Mouse (Mus musculus) myocyte (in vitro differentiated cells): Measurements from ENCODE around the gene Ptpn9. TPM values are rescaled to one million over a fixed set of nuclear protein-coding genes. Genes with fewer than 3 reads are reported as not detected.

Experiments
- H3K27me3 ChIP-seq: one replicate; pipeline ENCODE4 v1.6.1; 2011; ENCODE audit not compliant: control insufficient read depth, insufficient read depth, insufficient read length
- H3K36me3 ChIP-seq: one replicate; pipeline ENCODE4 v1.6.1; 2011; ENCODE audit not compliant: control insufficient read depth, insufficient read depth
- H3K4me2 ChIP-seq: one replicate; pipeline ENCODE4 v1.6.1; 2011; ENCODE audit warnings: low read depth, control low read depth
- H3K4me3 ChIP-seq: one replicate; pipeline ENCODE4 v1.5.1; 2011; ENCODE audit warnings: mild to moderate bottlenecking, control low read depth, moderate library complexity
- H3K79me2 ChIP-seq: one replicate; pipeline ENCODE4 v1.6.1; 2011; ENCODE audit not compliant: control insufficient read depth, insufficient read depth
- H3ac ChIP-seq: one replicate; pipeline ENCODE4 v1.6.1; 2011; ENCODE audit not compliant: control insufficient read depth, insufficient read length
- CEBPB ChIP-seq: IDR thresholded peaks from 2 replicates; pipeline ENCODE4 v1.6.1; 2011; ENCODE audit warnings: mild to moderate bottlenecking, moderate library complexity; ENCODE audit not compliant: poor library complexity, insufficient read depth, severe bottlenecking
- E2F4 ChIP-seq: IDR thresholded peaks from one replicate; pipeline ENCODE4 v1.6.1; 2011; ENCODE audit warnings: mild to moderate bottlenecking, control low read depth, moderate library complexity; ENCODE audit not compliant: insufficient read depth
- MAX ChIP-seq: IDR thresholded peaks from one replicate; pipeline ENCODE4 v1.6.1; 2011; ENCODE audit warnings: low read depth, mild to moderate bottlenecking, control low read depth
- MYOD1 ChIP-seq, 3 experiments: IDR thresholded peaks; one replicate each; pipeline ENCODE4 v1.6.1; 2011; ENCODE audit warnings: control low read depth in 2 of 3, low read depth in 2 of 3, mild to moderate bottlenecking in 2 of 3, moderate library complexity in 1 of 3; ENCODE audit not compliant: insufficient read length in 2 of 3, control insufficient read depth in 1 of 3
- MYOG ChIP-seq, 3 experiments: IDR thresholded peaks; one replicate each; pipeline ENCODE4 v1.6.1; 2011; ENCODE audit warnings: control low read depth in 2 of 3, low read depth in 2 of 3, mild to moderate bottlenecking in 2 of 3; ENCODE audit not compliant: insufficient read length in 2 of 3, control insufficient read depth in 1 of 3, insufficient read depth in 1 of 3
- POLR2A ChIP-seq: IDR thresholded peaks from one replicate; pipeline ENCODE4 v1.6.1; 2011; ENCODE audit warnings: low read depth, mild to moderate bottlenecking, control low read depth, moderate library complexity; ENCODE audit not compliant: insufficient read length
- POLR2AphosphoS2 ChIP-seq: IDR thresholded peaks from one replicate; pipeline ENCODE4 v1.6.1; 2011; ENCODE audit warnings: low read depth, control low read depth; ENCODE audit not compliant: insufficient read length
- REST ChIP-seq: IDR thresholded peaks from one replicate; pipeline ENCODE4 v1.6.1; 2011; ENCODE audit warnings: mild to moderate bottlenecking, control low read depth, moderate library complexity; ENCODE audit not compliant: insufficient read depth, insufficient read length
- SRF ChIP-seq: IDR thresholded peaks from one replicate; pipeline ENCODE4 v1.6.1; 2011; ENCODE audit warnings: low read depth; ENCODE audit not compliant: control insufficient read depth, insufficient read length
- TCF12 ChIP-seq: IDR thresholded peaks from one replicate; pipeline ENCODE4 v1.6.1; 2011; ENCODE audit warnings: mild to moderate bottlenecking, control low read depth; ENCODE audit not compliant: poor library complexity, insufficient read depth, severe bottlenecking
- TCF3 ChIP-seq: IDR thresholded peaks from one replicate; pipeline ENCODE4 v1.6.1; 2011; ENCODE audit warnings: low read depth, control low read depth; ENCODE audit not compliant: insufficient read length
- USF1 ChIP-seq: IDR thresholded peaks from one replicate; pipeline ENCODE4 v1.6.1; 2011; ENCODE audit warnings: low read depth, mild to moderate bottlenecking, control low read depth, moderate library complexity
- polyA plus RNA-seq: library from polyadenylated mRNA; unstranded; fragments of >200 nt; fragmentation: generic; extraction: Trizol; gene quantifications from one replicate; pipeline ENCODE4 v1.2.1, GENCODE M21; 2012; ENCODE audit warnings: missing spikeins

The Ptpn9 gene
- polyA plus RNA-seq, 1 experiment, result 16.1 TPM

- Histone ChIP-seq H3K4me3 (no peak overlapping the region), H3K79me2 (no peaks in the 10 kb centered on the region), H3K4me2 (no peak overlapping the region), H3K36me3 (no peaks in the 10 kb centered on the region), H3K27me3 (no peaks in the 10 kb centered on the region), H3ac (no peak overlapping the region)
- TF ChIP-seq POLR2AphosphoS2 (no peak), REST (no peak), MAX (no peak), USF1 (no peak), SRF (no peak)
Observed at GRCm38 (mm10) chr9:56953562-56953961, 41.2 kb upstream of the Ptpn9 start.

DNA sequence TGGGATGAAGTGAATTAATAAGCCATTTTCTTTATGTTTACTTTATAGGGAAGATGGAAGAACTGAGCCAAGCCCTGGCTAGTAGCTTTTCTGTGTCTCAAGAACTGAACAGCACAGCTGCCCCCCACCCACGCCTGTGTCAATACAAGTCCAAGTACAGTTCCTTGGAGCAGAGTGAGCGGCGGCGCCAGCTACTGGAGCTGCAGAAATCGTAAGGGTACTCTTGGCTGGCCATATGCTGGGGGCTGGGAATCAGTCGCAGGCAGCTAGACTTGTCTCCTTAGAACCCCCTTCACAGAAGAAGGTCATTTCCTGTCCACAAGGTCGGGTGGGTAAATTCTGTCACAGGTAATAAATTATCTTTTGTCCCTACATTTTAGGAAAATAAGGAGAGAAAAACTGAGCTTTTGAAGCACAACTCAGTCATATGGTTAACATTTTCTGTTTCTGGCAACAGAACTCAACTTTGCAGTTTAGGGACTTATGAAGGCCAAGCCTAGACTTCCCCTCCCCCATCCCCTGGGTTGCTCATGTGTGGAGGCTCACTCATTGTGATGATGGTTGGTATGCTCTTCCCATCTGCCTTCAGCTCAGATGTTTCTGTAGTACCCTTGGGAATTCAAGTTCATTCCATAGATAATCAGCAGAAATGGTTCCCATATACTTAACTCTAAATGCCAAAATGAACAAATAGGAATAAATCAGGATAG, 37.6 kb upstream of the Ptpn9 start:
- no peak overlapping the region for H3K4me2 ChIP-seq
- H3K79me2 ChIP-seq, result no peaks in the 10 kb centered on the region
- H3ac ChIP-seq, result no peak overlapping the region
- no peak overlapping the region for H3K4me3 ChIP-seq
- H3K36me3 ChIP-seq, result peaks cover 7% of the 10 kb centered on the region
- TF ChIP-seq CEBPB (no peak), MYOG (IDR thresholded peaks at IDR 0.05; ENCODE audit: control insufficient read depth in 1 of 3, insufficient read depth in 1 of 3, insufficient read length in 2 of 3, low read depth in 2 of 3) (no peak), MAX (no peak), SRF (no peak), POLR2AphosphoS2 (no peak), MYOD1 (IDR thresholded peaks at IDR 0.05; ENCODE audit: control insufficient read depth in 1 of 3, insufficient read length in 2 of 3, low read depth in 2 of 3) (no peak), REST (no peak), TCF3 (no peak), USF1 (no peak), TCF12 (no peak), POLR2A (no peak), E2F4 (no peak)
- no peaks in the 10 kb centered on the region for H3K27me3 ChIP-seq

- Histone ChIP-seq H3K36me3 (peaks cover 14% of the 10 kb centered on the region), H3K27me3 (no peaks in the 10 kb centered on the region), H3K4me3 (no peak overlapping the region), H3K4me2 (no peak overlapping the region), H3ac (no peak overlapping the region), H3K79me2 (no peaks in the 10 kb centered on the region)
- TF ChIP-seq SRF (no peak), USF1 (no peak), POLR2A (no peak), MYOG (IDR thresholded peaks at IDR 0.05; ENCODE audit: control insufficient read depth in 1 of 3, insufficient read depth in 1 of 3, insufficient read length in 2 of 3, low read depth in 2 of 3) (no peak), TCF3 (no peak), CEBPB (no peak), MAX (no peak)
Observed at GRCm38 (mm10) chr9:56958689-56959088, 36.0 kb upstream of the Ptpn9 start.

GRCm38 (mm10) chr9:56961591-56961990, 33.1 kb upstream of the Ptpn9 start:
- H3K27me3 ChIP-seq, result no peaks in the 10 kb centered on the region
- H3K36me3 ChIP-seq, result peaks cover 25% of the 10 kb centered on the region
- H3K4me3 ChIP-seq, result no peak overlapping the region
- no peaks in the 10 kb centered on the region for H3K79me2 ChIP-seq
- H3ac ChIP-seq, result no peak overlapping the region
- TF ChIP-seq TCF12 (no peak), POLR2A (no peak), MYOD1 (IDR thresholded peaks at IDR 0.05; ENCODE audit: control insufficient read depth in 1 of 3, insufficient read length in 2 of 3, low read depth in 2 of 3) (no peak), E2F4 (no peak), MYOG (IDR thresholded peaks at IDR 0.05; ENCODE audit: control insufficient read depth in 1 of 3, insufficient read depth in 1 of 3, insufficient read length in 2 of 3, low read depth in 2 of 3) (no peak), USF1 (no peak)
- no peak overlapping the region for H3K4me2 ChIP-seq

- Histone ChIP-seq H3K36me3 (peaks cover 7% of the 10 kb centered on the region), H3ac (no peak overlapping the region)
- TF ChIP-seq TCF12 (no peak), POLR2AphosphoS2 (no peak), E2F4 (no peak), TCF3 (no peak), SRF (no peak), REST (no peak), MYOD1 (IDR thresholded peaks at IDR 0.05; ENCODE audit: control insufficient read depth in 1 of 3, insufficient read length in 2 of 3, low read depth in 2 of 3) (no peak), MYOG (IDR thresholded peaks at IDR 0.05; ENCODE audit: control insufficient read depth in 1 of 3, insufficient read depth in 1 of 3, insufficient read length in 2 of 3, low read depth in 2 of 3) (no peak), CEBPB (no peak), USF1 (no peak), POLR2A (no peak), MAX (no peak)
Observed at GRCm38 (mm10) chr9:56970158-56970557, 24.6 kb upstream of the Ptpn9 start.

More at GRCm38 (mm10) chr9:56970158-56970557, 24.6 kb upstream of the Ptpn9 start:
- H3K79me2 ChIP-seq, result no peaks in the 10 kb centered on the region
- H3K4me2 ChIP-seq, result no peak overlapping the region
- no peaks in the 10 kb centered on the region for H3K27me3 ChIP-seq
- H3K4me3 ChIP-seq, result no peak overlapping the region
